Mouse (Mus musculus) MEL (cell line): ENCODE measurements at regions not wholly inside any gene's neighbourhood (a gene's known extent, or its start where the extent isn't known, plus 50 kb on each side); places are given as distances from the start of the nearest gene placed in this dataset.

Experiments
- DNase-seq: peaks from one replicate; pipeline ENCODE4 v3.0.0; 2011; ENCODE audit warnings: low read depth, low spot score
- H3K27ac ChIP-seq: 2 replicates; pipeline ENCODE4 v1.5.1; 2012; ENCODE audit warnings: low read depth, mild to moderate bottlenecking, control low read depth, low read length, moderate library complexity; ENCODE audit not compliant: control insufficient read depth
- H3K27me3 ChIP-seq, 2 experiments: fragments of 150-350 bp in 1 of 2; sonication (generic) in 1 of 2; 2 replicates each; pipeline ENCODE4 v1.6.1; 2012; ENCODE audit warnings: low read length in 2 of 2, mild to moderate bottlenecking in 2 of 2, improper control_type of control experiment in 1 of 2, moderate library complexity in 1 of 2; ENCODE audit not compliant: insufficient read depth in 2 of 2, control insufficient read depth in 1 of 2
- H3K36me3 ChIP-seq, 2 experiments: 2 replicates each; pipeline ENCODE4 v1.6.1; 2012 to 2014; ENCODE audit warnings: low read length in 2 of 2, improper control_type of control experiment in 1 of 2, inconsistent platforms in 1 of 2, mild to moderate bottlenecking in 1 of 2; ENCODE audit not compliant: insufficient read depth in 2 of 2, control insufficient read depth in 1 of 2
- H3K4me1 ChIP-seq, 2 experiments: fragments of 150-350 bp in 1 of 2; sonication (generic) in 1 of 2; 2 replicates each; pipeline ENCODE4 v1.6.1; 2012; ENCODE audit warnings: low read length in 2 of 2, improper control_type of control experiment in 1 of 2, mild to moderate bottlenecking in 1 of 2; ENCODE audit not compliant: insufficient read depth in 2 of 2, control insufficient read depth in 1 of 2
- H3K4me3 ChIP-seq, 2 experiments: fragments of 150-350 bp in 1 of 2; sonication (generic) in 1 of 2; 2 replicates each; pipeline ENCODE4 v1.5.1; 2012; ENCODE audit warnings: low read depth in 2 of 2, low read length in 2 of 2, mild to moderate bottlenecking in 2 of 2, moderate library complexity in 2 of 2, control low read depth in 1 of 2, improper control_type of control experiment in 1 of 2; ENCODE audit not compliant: control insufficient read depth in 1 of 2, insufficient read depth in 1 of 2
- H3K79me2 ChIP-seq: 2 replicates; pipeline ENCODE4 v1.6.1; 2012; ENCODE audit warnings: mild to moderate bottlenecking, low read length, moderate library complexity; ENCODE audit not compliant: control insufficient read depth, poor library complexity, insufficient read depth
- H3K9ac ChIP-seq: 2 replicates; pipeline ENCODE4 v1.6.1; 2012; ENCODE audit warnings: low read depth, mild to moderate bottlenecking, control low read depth, low read length, moderate library complexity; ENCODE audit not compliant: control insufficient read depth, poor library complexity, severe bottlenecking
- H3K9me3 ChIP-seq: fragments of 150-350 bp; sonication (generic); replicated peaks from 2 replicates; pipeline ENCODE4 v1.6.1; 2012; ENCODE audit warnings: mild to moderate bottlenecking, low read length, improper control_type of control experiment, moderate library complexity; ENCODE audit not compliant: insufficient read depth
- BHLHE40 ChIP-seq: IDR thresholded peaks from 2 replicates; pipeline ENCODE4 v1.6.1; 2012; ENCODE audit warnings: low read depth, mild to moderate bottlenecking, inconsistent platforms, low read length, improper control_type of control experiment, borderline replicate concordance
- CHD1 ChIP-seq: IDR thresholded peaks from 2 replicates; pipeline ENCODE4 v1.6.1; 2012; ENCODE audit warnings: low read depth, mild to moderate bottlenecking, inconsistent platforms, low read length, improper control_type of control experiment
- CHD2 ChIP-seq: IDR thresholded peaks from 2 replicates; pipeline ENCODE4 v1.6.1; 2011; ENCODE audit warnings: low read length, improper control_type of control experiment
- CTCF ChIP-seq, 3 experiments: IDR thresholded peaks in 2 of 3; conservative IDR thresholded peaks in 1 of 3; 2 replicates each; pipeline ENCODE4 v1.5.1; 2011 to 2012; ENCODE audit warnings: low read length in 3 of 3, low read depth in 2 of 3, mild to moderate bottlenecking in 2 of 3, improper control_type of control experiment in 1 of 3, inconsistent platforms in 1 of 3, mixed read lengths in 1 of 3, moderate library complexity in 1 of 3; ENCODE audit not compliant: control insufficient read depth in 1 of 3, insufficient read depth in 1 of 3, poor library complexity in 1 of 3, severe bottlenecking in 1 of 3
- ELF1 ChIP-seq: IDR thresholded peaks from 2 replicates; pipeline ENCODE4 v1.6.1; 2014; ENCODE audit warnings: low read depth, mild to moderate bottlenecking, inconsistent platforms, low read length, improper control_type of control experiment, moderate library complexity
- EP300 ChIP-seq, 2 experiments: IDR thresholded peaks; 2 replicates each; pipeline ENCODE4 v1.6.1; 2011; ENCODE audit warnings: improper control_type of control experiment in 2 of 2, low read length in 2 of 2, low read depth in 1 of 2, mild to moderate bottlenecking in 1 of 2
- ETS1 ChIP-seq: IDR thresholded peaks from 2 replicates; pipeline ENCODE4 v1.6.1; 2012; ENCODE audit warnings: low read depth, mild to moderate bottlenecking, inconsistent platforms, low read length, improper control_type of control experiment, moderate library complexity
- KAT2A ChIP-seq: conservative IDR thresholded peaks from 2 replicates; pipeline ENCODE4 v1.6.1; 2012; ENCODE audit warnings: low read depth, low read length, improper control_type of control experiment, inconsistent platforms
- MAFK ChIP-seq: IDR thresholded peaks from 2 replicates; pipeline ENCODE4 v1.6.1; 2011; ENCODE audit warnings: low read depth, mild to moderate bottlenecking, low read length, improper control_type of control experiment, borderline replicate concordance
- MAX ChIP-seq: IDR thresholded peaks from 2 replicates; pipeline ENCODE4 v1.6.1; 2011; ENCODE audit warnings: low read length, improper control_type of control experiment
- MAZ ChIP-seq: IDR thresholded peaks from 2 replicates; pipeline ENCODE4 v1.6.1; 2012; ENCODE audit warnings: low read depth, mild to moderate bottlenecking, inconsistent platforms, low read length, improper control_type of control experiment
- MEF2A ChIP-seq: IDR thresholded peaks from 2 replicates; pipeline ENCODE4 v1.6.1; 2014; ENCODE audit warnings: low read depth, mild to moderate bottlenecking, inconsistent platforms, low read length, improper control_type of control experiment; ENCODE audit not compliant: poor library complexity, insufficient replicate concordance, severe bottlenecking; ENCODE audit errors: extremely low read depth
- MYB ChIP-seq: IDR thresholded peaks from 2 replicates; pipeline ENCODE4 v1.6.1; 2011; ENCODE audit warnings: mild to moderate bottlenecking, low read depth, low read length, improper control_type of control experiment
- MYC ChIP-seq: IDR thresholded peaks from 2 replicates; pipeline ENCODE4 v1.6.1; 2011; ENCODE audit warnings: low read depth, mild to moderate bottlenecking, low read length, improper control_type of control experiment, moderate library complexity
- NELFE ChIP-seq: IDR thresholded peaks from 2 replicates; pipeline ENCODE4 v1.6.1; 2011; ENCODE audit warnings: low read depth, low read length, improper control_type of control experiment
- POLR2A ChIP-seq, 2 experiments: IDR thresholded peaks; 2 replicates each; pipeline ENCODE4 v1.6.1; 2011 to 2012; ENCODE audit warnings: low read length in 2 of 2, mild to moderate bottlenecking in 2 of 2, control low read depth in 1 of 2, improper control_type of control experiment in 1 of 2, low read depth in 1 of 2, moderate library complexity in 1 of 2; ENCODE audit not compliant: control insufficient read depth in 1 of 2, insufficient read depth in 1 of 2, poor library complexity in 1 of 2
- POLR2AphosphoS5 ChIP-seq: IDR thresholded peaks from 2 replicates; pipeline ENCODE4 v1.6.1; 2012; ENCODE audit warnings: low read depth, borderline replicate concordance, mild to moderate bottlenecking, inconsistent platforms, low read length, moderate library complexity, mixed read lengths
- RCOR1 ChIP-seq: IDR thresholded peaks from 2 replicates; pipeline ENCODE4 v1.6.1; 2012; ENCODE audit warnings: low read depth, mild to moderate bottlenecking, inconsistent platforms, low read length, improper control_type of control experiment
- SIN3A ChIP-seq: IDR thresholded peaks from 2 replicates; pipeline ENCODE4 v1.6.1; 2012; ENCODE audit warnings: low read length, improper control_type of control experiment, inconsistent platforms
- TAL1 ChIP-seq: IDR thresholded peaks from 2 replicates; pipeline ENCODE4 v1.6.1; 2012; ENCODE audit warnings: mild to moderate bottlenecking, inconsistent platforms, low read length, moderate library complexity, mixed read lengths
- TBP ChIP-seq: IDR thresholded peaks from 2 replicates; pipeline ENCODE4 v1.8.0; 2011; ENCODE audit warnings: low read depth, low read length, improper control_type of control experiment
- UBTF ChIP-seq: IDR thresholded peaks from 2 replicates; pipeline ENCODE4 v1.6.1; 2012; ENCODE audit warnings: low read depth, mild to moderate bottlenecking, inconsistent platforms, low read length, improper control_type of control experiment, moderate library complexity, borderline replicate concordance; ENCODE audit not compliant: insufficient read depth
- USF1 ChIP-seq: IDR thresholded peaks from 2 replicates; pipeline ENCODE4 v1.6.1; 2014; ENCODE audit warnings: low read depth, mild to moderate bottlenecking, inconsistent platforms, low read length, improper control_type of control experiment, moderate library complexity
- USF2 ChIP-seq, 2 experiments: IDR thresholded peaks; 2 replicates each; pipeline ENCODE4 v1.6.1; 2011 to 2012; ENCODE audit warnings: improper control_type of control experiment in 2 of 2, low read length in 2 of 2, borderline replicate concordance in 1 of 2, inconsistent platforms in 1 of 2, low read depth in 1 of 2, mild to moderate bottlenecking in 1 of 2; ENCODE audit not compliant: insufficient read depth in 1 of 2
- ZC3H11A ChIP-seq: IDR thresholded peaks from 2 replicates; pipeline ENCODE4 v1.6.1; 2012; ENCODE audit warnings: low read depth, mild to moderate bottlenecking, inconsistent platforms, low read length, improper control_type of control experiment
- ZKSCAN1 ChIP-seq: IDR thresholded peaks from 2 replicates; pipeline ENCODE4 v1.6.1; 2012; ENCODE audit warnings: low read depth, mild to moderate bottlenecking, inconsistent platforms, low read length, improper control_type of control experiment, moderate library complexity
- ZMIZ1 ChIP-seq: IDR thresholded peaks from 2 replicates; pipeline ENCODE4 v1.6.1; 2012; ENCODE audit warnings: low read depth, mild to moderate bottlenecking, inconsistent platforms, low read length, improper control_type of control experiment, moderate library complexity
- ZNF384 ChIP-seq: IDR thresholded peaks from 2 replicates; pipeline ENCODE4 v1.6.1; 2012; ENCODE audit warnings: low read depth, mild to moderate bottlenecking, inconsistent platforms, low read length, improper control_type of control experiment

GRCm38 (mm10) chr8:89609074-89609473 is 565.1 kb upstream of the Sall1 start:
- Histone ChIP-seq H3K4me3 (no peak overlapping the region), H3K9me3 (no peaks in the 10 kb centered on the region), H3K79me2 (no peaks in the 10 kb centered on the region), H3K4me1 (no peaks in the 10 kb centered on the region), H3K9ac (no peak overlapping the region), H3K36me3 (no peaks in the 10 kb centered on the region), H3K27ac (no peak overlapping the region), H3K27me3 (no peaks in the 10 kb centered on the region)
- TF ChIP-seq POLR2AphosphoS5, result no peak
- no peak for TF ChIP-seq ELF1
- TF ChIP-seq BHLHE40, result no peak
- no peak for TF ChIP-seq POLR2A (IDR thresholded peaks at IDR 0.05; ENCODE audit: control insufficient read depth in 1 of 2, insufficient read depth in 1 of 2, low read depth in 1 of 2, low read length in 2 of 2, poor library complexity in 1 of 2)
- TF ChIP-seq MAX, result no peak
- TF ChIP-seq ZC3H11A, result no peak
- TF ChIP-seq ETS1, result no peak
- no peak for TF ChIP-seq UBTF
- TF ChIP-seq SIN3A, result no peak
- TF ChIP-seq MYB, result no peak
- no peak for TF ChIP-seq MAFK
- no peak for TF ChIP-seq USF1
- TF ChIP-seq ZMIZ1, result no peak
- no peak for TF ChIP-seq CHD2
- TF ChIP-seq ZKSCAN1, result no peak
- no peak for TF ChIP-seq EP300 (IDR thresholded peaks at IDR 0.05; ENCODE audit: low read depth in 1 of 2, low read length in 2 of 2)
- no peak for TF ChIP-seq MAZ
- no peak for TF ChIP-seq CHD1
- TF ChIP-seq MYC, result no peak
- no peak for DNase-seq

GRCm38 (mm10) chr8:89605905-89606468 is 562.0 kb upstream of the Sall1 start:
- Histone ChIP-seq H3K27ac (no peak overlapping the region), H3K9me3 (no peaks in the 10 kb centered on the region), H3K9ac (no peak overlapping the region)

More at GRCm38 (mm10) chr8:89605905-89606468, 562.0 kb upstream of the Sall1 start:
- no peak overlapping the region for H3K4me3 ChIP-seq
- no peaks in the 10 kb centered on the region for H3K79me2 ChIP-seq
- H3K4me1 ChIP-seq, result no peaks in the 10 kb centered on the region
- TF ChIP-seq MAX (no peak), MYC (no peak), NELFE (no peak), CHD2 (no peak), ZMIZ1 (no peak), ZNF384 (no peak), USF2 (IDR thresholded peaks at IDR 0.05; ENCODE audit: borderline replicate concordance in 1 of 2, insufficient read depth in 1 of 2, low read depth in 1 of 2, low read length in 2 of 2) (no peak), RCOR1 (no peak), TAL1 (no peak), MEF2A (no peak), UBTF (no peak), MAZ (no peak), ELF1 (no peak), CTCF (IDR thresholded peaks at IDR 0.05 in 2 of 3, conservative IDR thresholded peaks at IDR 0.05 in 1 of 3; ENCODE audit: control insufficient read depth in 1 of 3, insufficient read depth in 1 of 3, low read depth in 2 of 3, low read length in 3 of 3, poor library complexity in 1 of 3, severe bottlenecking in 1 of 3) (no peak), POLR2AphosphoS5 (no peak), KAT2A (no peak), TBP (no peak)
- H3K27me3 ChIP-seq, result no peaks in the 10 kb centered on the region
- no peak for DNase-seq
- no peaks in the 10 kb centered on the region for H3K36me3 ChIP-seq
